Mouse (Mus musculus): ENCODE data around the gene Plxna4.

Plxna4 gene

DNA sequence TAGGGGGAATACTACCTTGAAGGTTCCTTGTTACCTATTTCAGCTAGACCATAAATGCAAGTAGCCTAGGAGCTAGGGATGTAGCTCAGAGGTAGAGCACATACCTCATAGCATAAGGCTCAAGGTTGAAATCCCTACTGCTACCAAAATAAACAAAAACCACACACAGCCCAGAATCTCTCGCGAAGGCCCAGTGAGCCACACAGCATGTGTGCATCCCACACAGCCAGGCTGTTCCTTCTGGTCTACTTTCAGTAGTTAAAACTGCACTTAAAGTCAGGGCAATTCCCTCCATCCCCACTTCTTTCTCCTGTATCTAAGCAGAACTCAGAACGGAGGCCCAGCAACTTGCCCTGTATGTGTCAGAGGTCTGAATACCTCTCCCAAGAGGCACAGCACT lies 116.4 kb downstream of the Plxna4 start:
- DNase-seq, result no peak

DNA sequence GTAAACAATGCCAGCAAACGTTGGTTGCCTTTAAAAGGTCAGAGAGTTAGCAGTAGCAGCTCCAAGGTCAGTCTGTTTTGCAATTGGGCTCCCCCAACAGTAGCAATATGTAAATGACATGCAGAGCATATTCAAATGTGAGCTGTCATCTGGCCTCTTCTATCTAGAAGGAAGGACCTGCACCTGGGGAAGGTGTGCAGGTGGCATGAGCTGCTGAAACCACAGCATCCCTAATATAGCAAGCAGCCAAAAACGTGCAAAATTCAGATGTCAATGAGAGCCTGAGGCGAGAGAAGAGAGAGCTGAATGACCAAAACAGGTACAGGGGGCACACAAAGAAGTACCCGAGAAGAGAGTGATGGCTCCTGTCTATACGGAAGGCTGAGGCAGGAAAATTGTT lies 118.8 kb downstream of the Plxna4 start:
- DNase-seq, result no peak

DNA sequence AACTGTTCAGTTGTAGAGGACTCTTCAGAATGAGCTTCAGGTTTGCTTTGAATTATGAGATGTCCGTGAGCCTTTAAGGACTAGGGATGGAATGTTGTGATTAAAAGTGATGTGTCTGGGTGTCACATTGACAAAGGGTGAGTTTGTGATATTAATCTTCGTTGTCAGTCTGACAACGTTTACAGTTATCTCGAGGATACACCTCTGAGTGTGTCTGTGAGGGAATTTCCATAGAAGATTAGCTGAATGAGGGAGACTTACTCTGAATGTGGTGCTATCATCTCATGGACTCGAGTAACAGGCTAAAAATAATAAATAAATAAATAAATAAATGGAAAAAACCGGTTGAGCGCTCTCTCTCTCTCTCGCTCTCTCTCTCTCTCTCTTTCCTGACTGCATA lies 122.9 kb downstream of the Plxna4 start:
- no peak for DNase-seq

DNA sequence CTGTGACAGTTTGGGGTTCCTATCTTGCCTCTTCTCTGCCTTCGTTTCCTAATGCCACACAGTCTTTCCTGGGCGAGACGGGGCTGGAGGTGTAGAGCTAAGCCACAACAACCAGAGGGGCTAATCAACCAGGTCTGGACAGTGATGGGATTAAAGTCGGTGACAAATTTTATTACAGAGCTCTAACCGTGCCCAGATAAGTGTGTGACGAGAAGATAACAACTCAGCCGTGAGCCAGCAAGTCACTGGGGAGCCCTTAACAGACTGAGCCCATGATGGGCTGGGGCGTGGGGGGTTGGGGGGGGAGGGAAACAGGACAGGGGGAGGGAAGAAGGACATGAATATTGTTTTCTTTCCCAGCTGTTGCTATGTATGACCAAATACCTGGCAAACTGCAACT lies 123.4 kb downstream of the Plxna4 start:
- DNase-seq, result no peak

DNA sequence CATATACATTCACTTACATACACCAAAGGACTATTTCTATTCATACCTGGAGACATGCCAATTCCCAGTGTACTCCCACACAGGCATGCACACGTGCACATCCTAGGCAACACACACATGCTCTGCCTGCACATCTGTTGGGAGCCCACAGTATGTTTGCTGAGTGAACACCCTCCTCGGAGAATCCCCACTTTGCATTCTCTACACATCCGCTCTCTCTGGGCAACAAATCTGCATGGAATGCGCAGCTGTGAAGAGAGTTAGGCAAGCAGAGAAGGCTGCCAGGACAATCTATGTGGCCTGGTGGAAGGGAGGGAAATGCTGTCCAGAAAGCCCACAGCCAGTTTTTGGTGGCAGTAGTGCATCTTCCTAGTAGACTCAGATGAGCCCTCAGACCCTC lies 123.9 kb downstream of the Plxna4 start:
- no peak for DNase-seq

DNA sequence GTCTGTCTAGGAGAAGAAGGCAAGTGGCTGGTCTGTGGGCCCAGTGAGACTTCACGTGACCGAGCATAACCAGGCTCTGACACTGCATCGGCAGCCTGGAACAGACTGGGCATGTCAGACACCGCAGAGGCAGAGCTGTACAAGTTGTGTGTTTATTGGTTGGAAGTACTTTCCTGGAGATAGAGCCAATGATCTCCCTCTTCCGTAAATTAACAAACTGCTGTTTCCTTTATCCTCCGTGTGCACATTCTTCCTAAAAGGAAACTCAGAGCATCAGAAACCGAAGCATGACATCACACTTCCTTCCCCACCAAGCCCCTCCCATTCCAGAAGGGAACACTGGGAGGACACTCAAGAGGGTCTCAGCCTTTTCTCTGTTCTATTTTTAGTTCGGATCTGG lies 127.6 kb downstream of the Plxna4 start:
- DNase-seq, result no peak

DNA sequence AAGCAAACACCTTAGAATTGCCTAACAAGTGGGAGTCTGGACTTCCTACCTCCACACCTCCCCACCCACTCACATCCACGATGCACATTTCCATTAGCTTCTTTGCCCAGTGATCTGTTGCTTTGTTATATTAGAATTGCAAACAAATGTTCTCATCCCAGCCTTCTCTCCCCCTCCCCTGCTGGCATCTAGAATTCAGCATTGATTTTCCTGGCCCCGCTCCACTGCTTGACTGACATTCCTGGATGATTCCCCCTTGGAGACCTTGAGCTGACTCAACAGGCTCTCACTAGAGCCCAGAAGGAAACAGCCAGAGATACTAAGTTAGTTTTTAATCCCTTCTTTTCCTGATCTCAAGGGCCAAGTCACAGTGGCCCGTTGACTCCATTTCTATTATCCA lies 131.4 kb downstream of the Plxna4 start:
- no peak for DNase-seq

DNA sequence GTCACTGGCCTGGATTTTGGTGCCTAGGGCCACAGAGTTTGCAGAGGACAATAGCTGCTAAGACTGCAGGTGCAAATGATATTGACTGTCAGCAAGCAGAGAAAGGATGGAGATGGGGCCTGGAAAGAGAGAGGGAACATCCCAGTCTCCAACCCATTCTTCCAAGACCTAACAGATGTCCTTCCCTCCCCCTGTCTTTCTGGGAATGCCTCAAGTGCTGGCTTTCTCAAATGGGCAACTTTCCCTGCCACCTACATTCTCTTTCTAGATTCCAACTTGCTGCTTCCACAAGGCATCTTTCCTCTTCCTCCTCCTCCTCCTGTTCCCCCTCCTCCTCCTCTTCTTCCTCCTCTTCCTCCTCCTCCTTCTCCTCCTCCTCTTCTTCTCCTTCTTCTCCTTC lies 136.1 kb downstream of the Plxna4 start:
- DNase-seq, result no peak

DNA sequence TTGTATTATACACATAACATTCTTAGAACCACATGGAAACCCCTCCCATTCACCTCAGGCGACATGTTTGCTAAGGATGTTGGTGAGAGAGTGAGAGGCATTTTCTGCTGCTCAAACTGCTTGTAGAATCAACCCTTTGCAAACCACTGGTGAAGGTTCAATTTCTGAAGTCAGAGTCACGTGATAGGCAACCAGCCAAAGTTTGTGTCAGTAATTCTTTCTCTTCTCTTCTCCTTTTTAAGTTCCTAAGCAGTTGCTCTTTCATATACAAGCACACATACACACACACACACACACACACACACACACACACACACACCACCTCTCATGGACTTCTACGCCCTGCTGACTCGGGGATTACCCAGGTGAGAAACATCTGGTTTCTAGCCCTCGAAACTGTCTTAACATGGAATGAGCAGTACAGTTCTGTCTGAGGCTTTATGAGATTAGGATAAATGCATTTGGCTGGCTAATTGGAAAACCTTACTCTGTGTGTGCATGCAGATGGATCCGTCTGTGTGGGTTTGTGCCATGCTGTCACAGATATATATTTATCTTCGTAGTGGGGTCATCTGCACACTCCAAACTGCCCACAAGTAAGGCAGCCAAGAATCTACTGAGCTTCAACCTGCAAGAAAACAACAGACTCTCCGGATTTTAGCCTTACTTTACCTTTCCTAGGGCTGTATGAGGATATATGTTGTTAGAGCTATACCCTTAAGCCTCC lies 138.6 kb downstream of the Plxna4 start:
- DNase-seq, result no peak

DNA sequence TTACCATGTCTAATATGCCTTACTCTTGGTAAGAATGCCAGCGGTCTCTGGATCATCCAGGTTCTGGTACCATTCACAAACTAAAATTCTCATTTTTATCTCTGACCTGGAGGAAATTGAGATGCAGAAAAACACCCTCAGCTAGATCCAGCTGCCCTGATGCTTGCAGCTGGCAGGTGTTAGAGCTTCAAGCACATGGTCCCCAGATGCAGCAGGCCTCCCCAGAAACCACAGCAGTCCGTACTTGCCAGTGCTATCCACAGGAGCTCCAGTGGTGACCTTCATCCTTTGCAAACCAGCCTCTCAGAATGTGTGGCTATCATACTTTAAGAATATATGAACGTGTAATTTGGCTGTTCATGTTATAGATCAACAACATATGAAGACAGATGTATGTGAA lies 139.2 kb downstream of the Plxna4 start:
- DNase-seq, result no peak

DNA sequence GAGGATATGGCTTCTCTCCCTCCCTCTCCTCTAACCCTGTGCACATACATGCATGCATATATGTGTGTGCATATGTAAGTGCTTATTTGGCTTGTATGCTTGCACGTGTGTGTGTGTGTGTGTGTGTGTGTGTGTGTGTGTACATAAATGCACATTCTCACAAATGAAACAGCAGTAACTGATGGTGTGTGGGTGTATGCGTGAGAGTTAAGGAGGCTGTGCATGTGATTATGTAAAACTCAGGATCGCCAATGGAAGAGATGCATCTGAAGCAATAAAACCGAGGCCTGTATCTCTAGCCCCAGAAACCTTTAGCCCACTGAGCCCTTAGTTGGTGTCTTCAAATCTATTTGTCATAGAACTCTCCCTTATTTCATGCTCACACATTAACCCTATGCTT lies 141.7 kb downstream of the Plxna4 start:
- no peak for DNase-seq

DNA sequence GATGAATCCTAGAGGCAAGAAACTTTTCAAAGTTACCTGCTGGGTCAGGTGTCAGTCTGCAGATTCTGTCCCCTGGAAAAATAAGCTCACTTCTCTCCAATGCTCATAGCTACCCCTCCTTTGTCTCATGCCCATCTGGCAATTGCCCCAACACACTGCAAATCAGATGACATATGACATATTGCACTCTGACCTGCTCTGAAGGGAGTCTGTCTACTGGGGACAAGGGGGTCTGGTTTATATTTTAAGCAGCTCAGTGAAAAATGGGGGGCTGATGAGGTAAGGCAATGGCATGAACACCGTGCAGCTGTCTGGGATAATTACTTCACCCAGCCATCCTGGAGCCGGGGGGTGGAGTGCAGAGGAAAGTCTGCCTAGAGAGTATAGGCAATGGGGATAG lies 142.7 kb downstream of the Plxna4 start:
- no peak for DNase-seq

DNA sequence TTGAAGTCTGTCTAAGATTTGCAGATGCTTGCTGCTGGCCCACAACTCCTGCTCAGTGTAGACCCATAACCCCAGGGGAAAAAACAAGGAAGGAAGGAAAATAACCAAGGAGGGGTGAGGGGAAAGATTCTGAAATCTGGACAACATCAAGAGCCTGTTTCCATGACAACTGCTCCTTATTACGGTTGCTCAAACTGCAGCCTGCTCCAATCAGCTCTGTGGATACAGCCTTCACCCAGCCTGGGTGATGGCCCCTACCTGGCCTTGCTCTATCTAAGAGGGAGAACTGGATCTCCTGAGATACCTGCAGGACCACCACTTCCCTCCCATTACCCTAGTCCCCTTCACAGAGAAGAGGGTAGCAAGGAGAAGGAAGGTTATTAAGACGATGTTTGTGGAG lies 143.6 kb downstream of the Plxna4 start:
- DNase-seq, result no peak

DNA sequence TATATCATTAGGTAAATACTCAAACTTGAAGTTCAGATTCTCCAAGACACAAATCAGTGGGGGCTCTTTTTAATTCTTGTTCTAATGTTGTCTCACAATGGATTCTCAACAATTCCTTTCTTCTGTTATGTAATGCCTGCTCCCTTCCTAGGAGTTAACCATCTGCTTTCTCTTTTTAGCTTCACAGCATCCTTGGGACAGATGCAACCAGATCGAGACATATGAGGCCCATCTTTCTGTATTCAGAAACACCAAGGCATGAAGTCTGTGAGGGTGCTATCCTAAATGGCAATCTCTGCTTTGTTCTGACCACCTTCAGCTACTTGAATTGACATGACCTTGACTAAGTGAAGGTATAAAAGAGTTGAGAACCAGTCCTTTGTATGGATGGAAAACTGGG lies 144.3 kb downstream of the Plxna4 start:
- DNase-seq, result no peak

DNA sequence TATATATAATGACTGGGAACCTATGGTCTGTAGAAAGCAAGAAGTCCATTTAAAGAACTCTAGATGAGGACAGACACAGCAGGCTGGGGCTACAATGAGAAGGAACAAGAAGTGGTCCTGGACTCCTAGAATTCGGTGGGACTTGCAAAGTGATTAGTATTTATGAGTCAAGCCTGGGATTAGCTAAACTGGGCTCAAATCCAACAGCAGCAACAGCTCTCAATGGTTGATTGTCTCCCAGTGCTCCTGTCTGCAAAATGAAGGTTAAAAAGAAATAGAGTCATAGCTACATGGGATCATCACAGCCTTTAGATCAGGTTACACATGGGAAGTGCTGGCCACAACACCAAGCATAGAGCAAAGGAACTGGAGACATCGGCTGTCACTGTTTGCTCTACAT lies 148.6 kb downstream of the Plxna4 start:
- no peak for DNase-seq

DNA sequence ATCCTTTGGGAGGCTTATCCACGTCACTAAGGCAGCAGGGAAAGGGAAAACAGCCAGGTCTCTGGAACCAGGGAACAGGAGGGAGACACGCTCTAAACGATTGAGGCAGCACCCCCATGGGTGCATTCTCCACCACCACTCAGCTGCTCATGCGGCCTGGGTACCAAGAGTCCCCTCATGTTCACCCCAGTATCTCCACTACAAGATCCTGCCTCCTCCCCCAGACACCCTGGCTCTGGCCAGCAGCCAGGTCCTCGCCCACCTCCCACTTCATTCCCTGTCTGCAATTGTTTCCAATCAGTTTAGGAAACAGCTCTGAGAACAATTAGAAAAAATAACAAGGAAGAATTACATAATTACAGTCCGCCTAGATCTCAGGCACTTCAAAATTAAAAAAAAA lies 150.8 kb downstream of the Plxna4 start:
- no peak for DNase-seq

DNA sequence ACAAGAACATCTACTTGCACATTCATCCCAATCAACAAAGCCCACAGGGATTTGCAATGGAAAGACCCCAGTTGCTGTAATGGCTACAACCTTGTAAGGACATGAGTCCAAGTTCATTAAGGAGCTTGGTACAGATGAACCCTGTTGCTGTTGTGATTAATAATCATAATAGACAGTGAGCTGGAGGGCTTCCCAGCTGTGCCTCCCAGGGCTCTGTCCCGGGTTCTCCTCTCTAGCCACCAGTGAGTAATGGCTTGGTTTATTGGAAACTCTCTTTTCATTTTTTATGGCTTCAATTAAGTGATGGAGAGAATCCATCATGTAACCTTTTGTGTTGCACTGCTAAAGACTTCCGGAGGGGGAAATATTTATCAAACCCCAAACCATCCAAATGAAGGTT lies 164.9 kb downstream of the Plxna4 start:
- DNase-seq, result no peak

DNA sequence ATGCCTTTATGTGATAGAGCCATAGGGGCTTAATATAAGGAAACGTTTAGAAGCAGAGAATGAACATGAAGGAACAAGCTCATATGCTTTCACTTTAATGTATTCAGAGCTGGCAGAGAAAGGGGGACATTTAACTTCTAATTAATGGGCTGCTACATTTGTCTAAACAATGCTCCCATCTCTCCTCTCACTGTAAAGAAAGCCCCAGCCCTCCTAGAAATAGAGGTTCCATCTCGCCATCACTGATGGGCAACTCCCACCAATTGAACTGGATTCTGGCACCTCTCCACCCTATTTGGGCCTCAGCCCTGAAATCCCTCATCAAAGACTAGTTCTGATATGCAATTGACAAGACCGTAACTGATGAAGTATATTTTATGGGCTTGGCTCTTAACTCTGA lies 167.4 kb downstream of the Plxna4 start:
- no peak for DNase-seq

DNA sequence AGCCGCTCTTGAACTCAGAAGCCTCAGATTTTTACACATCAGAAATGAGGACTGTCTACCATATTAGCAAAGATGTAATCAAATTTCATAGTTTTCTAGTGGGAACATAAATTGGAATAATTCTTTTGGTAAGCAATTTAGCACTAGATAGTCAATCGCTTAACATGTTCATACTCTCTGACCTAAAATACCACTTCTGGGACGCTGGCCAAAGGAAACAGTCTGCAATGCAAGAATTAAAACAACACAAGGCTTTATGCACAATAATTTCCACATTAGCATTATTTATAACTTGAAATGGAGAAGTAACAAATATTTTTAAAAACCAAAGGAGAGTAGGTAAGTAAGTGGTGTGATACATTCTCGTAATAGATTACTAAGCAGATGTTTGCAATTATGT lies 170.6 kb downstream of the Plxna4 start:
- DNase-seq, result no peak

DNA sequence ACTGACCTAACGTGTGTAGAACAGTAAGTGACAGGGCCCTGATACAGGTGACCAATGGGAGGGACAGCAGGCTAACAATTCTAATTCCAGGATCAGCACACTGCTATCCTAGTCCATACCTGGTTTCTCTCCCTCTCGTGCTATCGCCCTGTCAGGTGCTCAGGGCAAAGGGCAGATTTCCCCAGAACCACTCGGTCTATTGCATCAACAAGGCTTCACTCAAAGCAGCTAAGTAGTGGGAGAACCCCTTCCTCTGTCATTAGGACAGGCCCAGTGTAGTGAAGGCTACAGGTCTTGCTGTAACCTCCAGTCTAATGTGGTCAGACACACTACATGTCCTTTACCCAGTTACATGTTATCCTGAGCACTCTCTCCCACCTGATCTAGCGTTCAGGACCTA lies 176.7 kb downstream of the Plxna4 start:
- no peak for DNase-seq

DNA sequence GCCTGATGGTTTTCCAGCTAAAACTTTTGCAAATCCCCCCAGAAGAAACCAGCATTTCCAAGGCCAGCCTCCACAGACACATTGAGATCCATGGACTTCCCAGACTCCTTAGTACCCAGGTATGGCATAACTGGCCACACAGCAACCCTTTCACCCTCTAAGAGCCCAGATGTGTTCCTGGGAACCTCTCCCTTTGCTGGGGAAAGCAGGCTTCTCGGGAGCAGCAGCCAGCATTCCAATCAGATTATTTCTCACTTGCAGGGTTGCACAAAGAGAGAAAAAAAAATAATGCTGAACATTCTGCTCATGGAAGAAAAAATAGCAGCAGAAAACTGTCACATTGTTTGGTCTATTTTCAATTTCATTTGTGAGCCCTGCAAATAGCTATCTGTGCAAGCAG lies 178.4 kb downstream of the Plxna4 start:
- DNase-seq, result no peak

DNA sequence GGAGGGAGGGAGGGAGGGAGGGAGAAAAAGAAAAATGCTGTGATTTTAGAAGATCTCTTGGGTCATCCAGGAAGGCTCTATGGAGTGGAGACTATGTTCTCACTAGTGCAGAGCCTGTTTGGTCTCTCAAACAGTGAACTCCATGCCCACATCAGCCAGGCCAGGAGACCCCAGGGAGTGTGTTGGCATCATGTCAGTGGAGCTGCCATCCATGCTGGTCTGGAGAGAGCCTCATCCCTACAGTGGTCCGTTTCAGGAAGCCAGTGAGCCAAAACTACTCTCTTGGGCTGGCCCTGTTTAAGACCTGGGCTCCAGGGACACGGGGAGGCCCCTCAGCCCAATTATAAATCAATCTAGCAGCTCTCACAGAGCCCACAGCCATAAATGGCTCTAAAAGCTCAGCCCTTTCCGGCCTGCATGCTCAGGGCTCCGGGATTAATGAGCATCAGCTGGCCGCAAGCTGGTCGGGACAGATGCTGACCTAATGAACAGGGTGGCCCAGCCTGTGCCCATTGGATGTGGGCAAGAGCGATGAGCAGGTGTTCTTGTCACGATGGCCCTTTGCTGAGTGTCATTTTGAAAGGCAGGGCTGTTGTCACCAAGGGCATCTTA lies 180.3 kb downstream of the Plxna4 start:
- no peak for DNase-seq

DNA sequence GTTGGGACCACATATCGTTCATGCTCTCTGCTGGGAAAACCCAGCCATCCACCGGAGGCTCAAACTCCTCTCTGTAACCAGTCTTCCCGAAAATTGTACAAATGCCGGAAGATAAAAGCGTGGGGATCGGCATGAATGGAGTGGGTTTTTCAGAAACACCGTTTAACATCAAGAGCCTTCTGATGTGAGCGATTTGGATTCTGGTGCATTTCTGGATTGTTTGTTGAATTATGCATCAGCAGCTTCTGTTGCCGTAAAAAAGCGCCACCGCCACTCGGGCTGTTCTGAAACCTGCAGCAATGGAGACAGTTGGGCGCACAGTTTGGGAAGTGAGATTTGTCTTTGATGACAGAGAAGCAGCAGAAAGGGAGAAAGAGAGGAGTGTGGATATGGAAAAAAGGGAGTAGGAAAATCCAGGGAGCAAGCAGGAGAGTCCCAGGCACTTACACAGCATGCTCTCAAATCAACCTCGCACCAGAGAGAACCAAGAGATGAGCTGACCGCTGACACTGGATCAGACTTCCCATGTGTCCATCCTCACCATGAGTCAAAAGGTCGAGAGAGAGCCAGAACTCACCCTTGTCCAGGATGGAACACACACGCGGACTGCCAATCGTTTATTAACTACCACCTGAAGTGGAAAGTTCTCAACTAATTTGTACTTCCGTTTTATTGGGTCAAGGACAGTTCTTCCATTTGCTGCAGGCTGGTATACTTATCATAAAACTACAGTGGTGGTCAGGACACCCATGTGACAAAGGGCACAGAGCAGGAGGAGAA lies 181.5 kb downstream of the Plxna4 start:
- no peak for DNase-seq

DNA sequence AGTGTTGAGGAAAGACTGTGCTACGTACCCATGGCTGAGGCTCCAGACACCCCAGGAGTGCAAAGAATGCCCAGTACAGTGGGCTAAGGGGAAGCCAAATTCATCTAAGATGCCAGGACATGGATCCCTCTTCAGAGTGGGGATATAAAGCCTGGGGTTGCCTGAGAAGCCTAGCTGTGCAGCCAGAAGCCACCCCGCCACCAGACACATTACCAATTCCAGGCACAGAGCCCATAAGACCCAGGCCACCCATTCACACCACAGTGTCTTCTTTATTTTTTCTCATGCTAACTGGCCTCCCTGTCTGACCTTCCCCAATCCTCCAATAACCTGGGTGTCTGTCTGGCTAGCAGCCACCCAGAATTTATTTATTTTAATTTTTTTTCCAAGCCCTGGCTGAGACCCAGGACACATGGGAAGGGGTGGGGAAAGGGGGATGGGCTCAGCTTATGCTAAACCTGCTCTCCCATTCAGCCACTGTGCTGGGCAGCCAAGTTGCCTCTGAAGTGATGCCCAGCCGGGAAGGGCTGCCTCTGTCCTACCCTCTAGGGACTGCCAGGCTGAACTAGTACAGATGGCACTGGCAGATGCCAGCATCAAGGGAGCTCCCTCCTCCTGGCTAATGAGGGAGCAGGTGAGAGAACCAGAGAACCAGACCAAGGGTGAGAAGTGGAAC lies 185.3 kb downstream of the Plxna4 start:
- peak; percentile 72 for DNase-seq
